Mouse (Mus musculus) kidney, embryonic 15.5 days (tissue): ENCODE data around the gene Hyou1. TPM values are rescaled to one million over a fixed set of nuclear protein-coding genes. Genes with fewer than 3 reads are reported as not detected.
"Not testable (repeated sequence)": the region's sequence is repeated elsewhere in the genome, so short reads cannot be mapped to it uniquely, and the experiment has no call there.

Experiments
- ATAC-seq: fragments of 200-750 bp; cut with Nextera tagmentation; replicated peaks from 2 replicates; pipeline ENCODE4 v1.8.0; 2017; ENCODE audit warnings: moderate TSS enrichment; ENCODE audit not compliant: low FRiP score
- H3K27ac ChIP-seq: fragments of 300-500 bp; sonication (generic); 2 replicates; pipeline ENCODE4 v1.5.1; 2015; ENCODE audit warnings: mild to moderate bottlenecking, inconsistent platforms
- H3K27me3 ChIP-seq: fragments of 300-500 bp; sonication (generic); 2 replicates; pipeline ENCODE4 v1.6.1; 2015; ENCODE audit warnings: inconsistent platforms
- H3K36me3 ChIP-seq: fragments of 300-500 bp; sonication (generic); 2 replicates; pipeline ENCODE4 v1.6.1; 2015; ENCODE audit warnings: inconsistent platforms
- H3K4me1 ChIP-seq: fragments of 300-500 bp; sonication (generic); 2 replicates; pipeline ENCODE4 v1.6.1; 2015; ENCODE audit warnings: inconsistent platforms
- H3K4me2 ChIP-seq: fragments of 300-500 bp; sonication (generic); 2 replicates; pipeline ENCODE4 v1.6.1; 2015; ENCODE audit warnings: moderate library complexity, mild to moderate bottlenecking, inconsistent platforms
- H3K4me3 ChIP-seq: fragments of 300-500 bp; sonication (generic); replicated peaks from 2 replicates; pipeline ENCODE4 v1.5.1; 2015; ENCODE audit warnings: mild to moderate bottlenecking, inconsistent platforms
- H3K9ac ChIP-seq: fragments of 300-500 bp; sonication (generic); 2 replicates; pipeline ENCODE4 v1.6.1; 2015; ENCODE audit warnings: mild to moderate bottlenecking, inconsistent platforms
- H3K9me3 ChIP-seq: fragments of 300-500 bp; sonication (generic); replicated peaks from 2 replicates; pipeline ENCODE4 v1.6.1; 2016; ENCODE audit warnings: inconsistent platforms
- WGBS: fragments of 180-500 bp; shearing (Covaris S2); methylation state at CpG from one replicate; pipeline ENCODE4 v1.1.7; 2015; ENCODE audit warnings: mixed read lengths; 5-methylcytosine and 5-hydroxymethylcytosine counted together
- polyA plus RNA-seq: library from polyadenylated mRNA; unstranded; fragments of >200 nt; fragmentation: Nextera tagmentation; extraction: Ambion mirVana; gene quantifications from 2 replicates; pipeline ENCODE4 v1.2.1, GENCODE M21; 2015

Hyou1 gene
- polyA plus RNA-seq, result 43.9 and 48.2 TPM in 2 replicates

DNA sequence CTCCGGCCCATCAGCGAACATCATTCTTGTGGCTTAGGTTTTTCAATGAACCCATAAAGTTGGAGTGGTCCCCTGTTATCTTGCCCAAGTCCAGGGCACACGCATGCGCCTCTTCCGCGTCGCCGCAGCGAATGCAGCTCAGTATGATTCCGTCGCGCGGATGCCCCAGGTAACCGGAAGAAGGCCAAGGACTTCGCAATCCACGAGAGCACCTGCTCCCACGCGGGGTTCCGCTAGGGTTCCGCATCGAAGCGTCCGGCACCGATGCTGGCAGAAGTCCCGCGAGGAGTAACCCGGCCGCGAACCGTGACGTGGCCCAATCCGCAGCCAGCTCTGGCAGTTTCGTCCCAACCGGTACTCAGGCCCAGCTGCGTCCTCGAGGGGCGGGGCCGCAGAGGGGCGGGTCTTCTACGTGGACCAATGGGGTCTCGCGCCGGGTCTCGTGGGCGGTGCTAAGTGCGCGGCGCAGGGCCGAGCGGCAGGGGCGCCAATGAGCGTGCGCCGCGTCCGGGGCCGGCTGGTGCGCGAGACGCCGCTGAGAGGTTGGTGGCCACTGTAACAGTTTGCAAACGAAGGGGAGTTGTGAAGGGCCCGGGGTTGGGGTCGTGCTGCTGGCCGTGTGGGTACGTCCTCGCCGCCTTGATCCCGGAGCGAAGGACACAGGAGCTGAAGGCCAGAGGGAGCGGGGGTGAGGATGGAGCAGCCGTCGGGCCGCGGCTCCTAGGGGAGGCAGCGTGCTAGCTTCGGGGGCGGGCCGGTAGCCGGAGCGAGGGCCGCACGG is at the start of gene Hyou1:
Hyou1 (plus strand) TSS at position 437 of the 781 bp plus-strand sequence.
- no peaks in the 10 kb centered on the region for H3K27me3 ChIP-seq
- peak within 1 kb of the TSS; percentile 77 for H3K4me3 ChIP-seq
- peaks cover 37% of the 10 kb centered on the region for H3K36me3 ChIP-seq
- peak within 1 kb of the TSS; percentile 76 for H3K4me2 ChIP-seq
- H3K4me1 ChIP-seq, result peaks cover 21% of the 10 kb centered on the region
- peak within 1 kb of the TSS; percentile 87 for H3K27ac ChIP-seq
- H3K9ac ChIP-seq, result peak within 1 kb of the TSS; percentile 91
- H3K9me3 ChIP-seq, result no peaks in the 10 kb centered on the region
- ATAC-seq, result peak; percentile 98
- under 1% methylated on average over 83 of the region's 83 CpGs for WGBS

DNA sequence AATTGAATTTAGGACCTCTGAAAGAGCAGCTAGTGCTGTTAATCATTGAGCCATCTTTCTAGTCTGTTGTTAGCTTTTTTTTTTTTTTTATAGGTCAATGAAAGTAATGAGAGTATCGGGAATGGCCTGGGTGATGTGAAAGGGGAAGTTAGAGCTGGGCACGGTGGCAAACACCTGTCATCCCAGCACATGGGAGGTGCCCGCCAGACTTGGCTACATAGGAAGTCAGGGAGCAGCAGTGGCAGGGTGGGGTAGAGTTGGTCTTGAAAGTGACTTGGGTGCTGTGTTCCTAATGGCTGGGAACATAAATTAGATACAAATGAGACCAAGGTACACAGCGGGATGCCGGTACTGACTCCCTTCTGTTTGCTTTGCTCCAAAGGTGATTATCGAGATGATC is 48.6 kb upstream of the Hyou1 start:
- no peak for ATAC-seq
- Histone ChIP-seq H3K4me1 (peaks cover 15% of the 10 kb centered on the region), H3K27me3 (no peaks in the 10 kb centered on the region), H3K4me2 (no peak overlapping the region), H3K9ac (no peak overlapping the region), H3K27ac (no peak overlapping the region), H3K4me3 (no peak overlapping the region), H3K9me3 (no peaks in the 10 kb centered on the region), H3K36me3 (peaks cover 55% of the 10 kb centered on the region)
- WGBS, result 88% methylated on average over 6 of the region's 6 CpGs

DNA sequence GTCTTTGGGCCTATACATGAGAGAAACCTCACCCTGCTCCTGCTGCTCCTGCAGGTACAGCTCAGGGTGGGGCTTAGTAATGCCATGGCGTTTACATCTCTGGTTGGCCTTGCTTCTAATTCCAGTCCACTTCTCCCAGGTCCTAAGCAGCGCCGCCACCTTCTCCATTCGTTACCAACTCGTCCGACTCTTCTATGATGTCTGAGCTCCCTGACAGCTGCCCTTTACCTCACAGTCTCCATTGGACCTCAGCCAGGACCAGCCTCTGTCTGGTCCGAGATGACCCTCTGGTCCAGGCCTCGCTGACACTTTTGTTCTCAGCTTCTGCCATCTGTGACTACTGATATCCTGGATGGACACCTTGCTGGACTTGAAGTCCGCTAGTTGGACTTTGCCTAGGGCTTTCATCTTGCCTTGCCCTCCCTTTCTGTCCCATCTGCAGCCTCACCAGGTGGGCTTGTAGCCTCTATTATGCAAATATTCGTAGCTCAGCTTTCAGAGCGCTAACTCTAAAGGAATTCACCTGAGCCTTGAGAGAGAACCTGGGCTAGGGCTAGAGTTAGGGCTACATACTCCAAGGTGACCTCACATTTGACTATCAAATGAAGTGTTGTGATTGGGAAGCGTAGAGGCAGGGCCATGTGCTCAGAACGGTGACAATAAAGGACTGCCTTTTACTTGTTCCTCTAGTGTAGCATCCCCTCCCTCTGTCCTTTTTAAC is 46.2 kb upstream of the Hyou1 start:
- peaks cover 72% of the 10 kb centered on the region for H3K36me3 ChIP-seq
- peak overlapping the region; percentile 94; the same call in 1 of the 2 replicates for H3K4me3 ChIP-seq
- no peak for ATAC-seq
- H3K27ac ChIP-seq, result peak overlapping the region; percentile 78
- H3K4me2 ChIP-seq, result no peak overlapping the region
- WGBS, result 96% methylated on average over 13 of the region's 13 CpGs
- H3K9me3 ChIP-seq, result no peaks in the 10 kb centered on the region
- peaks cover 23% of the 10 kb centered on the region for H3K4me1 ChIP-seq
- H3K27me3 ChIP-seq, result no peaks in the 10 kb centered on the region
- no peak overlapping the region for H3K9ac ChIP-seq

DNA sequence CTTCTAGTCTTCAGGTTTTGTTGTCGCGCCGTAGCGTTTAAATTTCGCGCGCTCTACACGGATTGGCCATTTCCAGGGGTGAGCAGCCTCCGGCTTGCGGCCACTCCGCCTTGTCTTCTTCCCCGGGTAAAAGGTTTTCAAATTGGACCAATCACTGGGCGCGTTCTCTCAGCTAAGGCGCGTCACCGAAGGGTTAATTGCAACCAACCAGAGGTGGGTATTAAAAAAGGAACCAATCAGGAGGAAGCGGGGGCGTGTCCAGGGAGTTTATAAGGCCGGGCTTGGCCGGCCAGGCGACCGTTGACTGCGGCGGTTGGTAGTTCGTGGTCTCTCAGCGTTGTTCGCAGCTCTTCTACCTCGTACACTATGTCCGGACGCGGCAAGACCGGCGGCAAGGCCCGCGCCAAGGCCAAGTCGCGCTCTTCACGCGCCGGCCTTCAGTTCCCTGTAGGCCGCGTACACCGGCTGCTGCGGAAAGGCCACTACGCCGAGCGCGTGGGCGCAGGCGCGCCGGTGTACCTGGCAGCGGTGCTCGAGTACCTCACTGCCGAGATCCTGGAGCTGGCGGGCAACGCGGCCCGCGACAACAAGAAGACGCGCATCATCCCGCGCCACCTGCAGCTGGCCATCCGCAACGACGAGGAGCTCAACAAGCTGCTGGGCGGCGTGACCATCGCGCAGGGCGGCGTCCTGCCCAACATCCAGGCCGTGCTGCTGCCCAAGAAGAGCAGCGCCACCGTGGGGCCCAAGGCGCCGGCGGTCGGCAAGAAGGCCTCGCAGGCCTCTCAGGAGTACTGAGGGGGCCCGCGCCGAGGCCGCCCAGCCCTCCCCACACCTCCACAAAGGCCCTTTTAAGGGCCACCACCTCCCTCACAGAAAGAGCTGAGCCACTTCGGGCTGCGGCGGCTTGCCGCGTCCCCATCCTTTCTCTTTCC is 44.6 kb upstream of the Hyou1 start, which contains the start of gene H2afx:
H2afx (plus strand) TSS at position 299 of the 935 bp plus-strand sequence.
- H3K27me3 ChIP-seq, result no peaks in the 10 kb centered on the region
- WGBS, result under 1% methylated on average over 90 of the region's 91 CpGs
- H3K4me1 ChIP-seq, result peaks cover 22% of the 10 kb centered on the region
- peak within 1 kb of the TSS; percentile 93 for H3K9ac ChIP-seq
- H3K36me3 ChIP-seq, result peaks cover 73% of the 10 kb centered on the region
- peak within 1 kb of the TSS; percentile 98 for H3K27ac ChIP-seq
- peak within 1 kb of the TSS; percentile 94 for H3K4me3 ChIP-seq
- no peaks in the 10 kb centered on the region for H3K9me3 ChIP-seq
- ATAC-seq, result peak; percentile 97
- H3K4me2 ChIP-seq, result peak within 1 kb of the TSS; percentile 71

DNA sequence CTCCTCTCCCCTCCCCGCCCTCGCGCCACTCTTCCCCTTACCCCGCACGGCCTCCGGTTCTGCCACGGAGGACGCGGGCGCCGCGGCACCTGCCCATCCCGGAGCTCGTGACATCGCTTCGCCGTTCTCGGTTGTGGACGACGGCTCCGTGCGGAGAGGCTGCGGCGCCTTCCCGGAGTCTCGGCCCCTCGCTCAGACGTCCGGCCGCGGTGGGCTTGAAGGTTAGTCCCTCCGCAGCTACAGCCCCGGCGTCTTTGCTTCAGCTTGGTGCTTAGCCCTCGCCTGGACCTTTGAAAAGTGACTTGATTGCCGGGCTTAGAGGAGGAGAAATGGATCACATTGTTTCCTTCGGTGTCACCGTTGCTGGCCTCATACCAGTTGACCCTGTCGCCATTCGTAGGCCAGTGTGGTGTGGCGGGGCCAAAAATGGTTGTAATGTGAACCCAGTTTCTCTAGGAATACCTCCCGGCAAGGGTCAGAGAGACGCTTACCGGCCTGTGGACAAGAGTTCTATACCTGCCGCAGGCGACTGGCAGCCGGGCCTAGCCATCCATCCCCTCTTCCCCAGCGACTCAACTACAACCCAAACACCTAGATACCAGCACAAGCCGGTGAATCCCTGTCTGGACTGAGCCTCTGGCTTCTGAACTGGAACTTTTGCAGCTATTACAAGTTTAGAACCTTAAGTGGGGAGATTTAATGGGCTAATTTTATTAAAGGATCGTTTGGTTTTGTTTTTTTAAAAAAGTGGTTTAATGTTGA is 43.8 kb upstream of the Hyou1 start:
- WGBS, result under 1% methylated on average over 50 of the region's 50 CpGs
- peak overlapping the region; percentile 98 for H3K27ac ChIP-seq
- peak; percentile 19 for ATAC-seq

DNA sequence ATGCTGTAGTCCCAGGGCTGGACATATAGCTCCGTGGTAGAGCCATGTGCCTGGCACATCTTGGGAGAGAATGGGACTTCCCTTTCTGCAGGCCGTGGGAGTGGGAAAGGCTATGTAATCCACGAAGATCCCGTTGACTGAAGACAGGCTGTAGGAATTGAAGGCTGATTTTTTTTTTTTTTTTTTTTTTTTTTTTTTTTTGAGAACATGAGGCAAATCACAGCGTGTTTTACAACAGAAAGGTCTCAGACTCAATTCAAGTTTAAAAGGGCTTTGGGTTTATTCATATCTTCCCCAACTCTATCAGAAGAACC is 43.2 kb upstream of the Hyou1 start:
- H3K27ac ChIP-seq, result peak overlapping the region; percentile 98
- H3K4me2 ChIP-seq, result peak overlapping the region; percentile 71
- no peaks in the 10 kb centered on the region for H3K9me3 ChIP-seq
- peaks cover 71% of the 10 kb centered on the region for H3K36me3 ChIP-seq
- peak overlapping the region; percentile 94 for H3K4me3 ChIP-seq
- no peak for ATAC-seq
- under 1% methylated on average over 5 of the region's 5 CpGs for WGBS
- peaks cover 22% of the 10 kb centered on the region for H3K4me1 ChIP-seq
- H3K27me3 ChIP-seq, result no peaks in the 10 kb centered on the region
- peak overlapping the region; percentile 93 for H3K9ac ChIP-seq

More for the DNA sequence above, 43.8 kb upstream of the Hyou1 start:
- H3K36me3 ChIP-seq, result peaks cover 71% of the 10 kb centered on the region
- peaks cover 22% of the 10 kb centered on the region for H3K4me1 ChIP-seq
- H3K27me3 ChIP-seq, result no peaks in the 10 kb centered on the region
- peak overlapping the region; percentile 94 for H3K4me3 ChIP-seq
- peak overlapping the region; percentile 71 for H3K4me2 ChIP-seq
- peak overlapping the region; percentile 93 for H3K9ac ChIP-seq
- no peaks in the 10 kb centered on the region for H3K9me3 ChIP-seq

DNA sequence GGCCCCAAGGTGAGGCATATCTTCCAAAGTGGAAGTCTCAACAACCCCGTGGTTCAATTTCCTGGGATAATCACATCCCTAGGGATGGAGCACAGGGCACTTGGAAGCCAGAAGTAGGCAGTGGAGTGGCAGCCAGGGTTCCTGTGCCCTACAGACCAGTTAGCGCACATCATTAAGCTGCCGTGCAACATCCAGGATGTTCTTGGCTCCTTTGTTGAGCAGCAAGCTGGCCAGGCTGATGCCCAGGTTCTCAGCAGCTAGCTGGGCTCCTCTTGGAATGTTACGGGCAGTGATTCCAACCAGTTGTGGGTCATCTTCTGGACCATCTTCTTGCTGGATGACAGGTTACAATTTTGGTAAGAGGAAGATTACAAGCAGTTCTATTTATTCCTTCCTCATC is 42.8 kb upstream of the Hyou1 start:
- H3K27ac ChIP-seq, result peak overlapping the region; percentile 66; the same call in 1 of the 2 replicates
- H3K4me1 ChIP-seq, result peaks cover 22% of the 10 kb centered on the region
- peak overlapping the region; percentile 71 for H3K4me2 ChIP-seq
- H3K27me3 ChIP-seq, H3K9me3 ChIP-seq, ATAC-seq: not testable (repeated sequence)
- 34% methylated on average over 4 of the region's 4 CpGs for WGBS
- peaks cover 69% of the 10 kb centered on the region for H3K36me3 ChIP-seq
- peak overlapping the region; percentile 94 for H3K4me3 ChIP-seq
- H3K9ac ChIP-seq, result peak overlapping the region; percentile 93

DNA sequence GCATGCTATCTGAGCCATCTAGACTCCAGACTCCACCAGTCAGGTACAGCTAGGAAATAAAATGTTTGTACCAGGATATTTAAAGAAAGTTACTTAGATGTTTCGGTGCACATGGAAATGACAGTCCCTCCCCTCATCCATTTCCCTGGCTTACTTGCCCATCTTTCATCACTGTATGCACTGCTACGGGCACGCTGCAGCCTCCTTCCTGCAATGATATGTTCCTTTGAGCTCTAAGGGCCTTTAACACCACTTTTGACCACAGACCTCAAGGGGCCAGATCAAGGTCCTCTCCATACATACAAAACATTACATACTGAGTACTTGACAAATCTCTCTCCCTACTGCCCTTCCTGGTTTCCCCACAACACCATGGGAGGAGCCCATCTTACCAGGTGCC is 42.3 kb upstream of the Hyou1 start:
- Histone ChIP-seq H3K9ac (peak overlapping the region; percentile 93), H3K4me1 (peaks cover 23% of the 10 kb centered on the region), H3K27ac (peak overlapping the region; percentile 66), H3K4me3 (peak overlapping the region; percentile 94), H3K4me2 (peak overlapping the region; percentile 71), H3K27me3 (no peaks in the 10 kb centered on the region), H3K36me3 (peaks cover 67% of the 10 kb centered on the region), H3K9me3 (no peaks in the 10 kb centered on the region)
- no peak for ATAC-seq
- 72% methylated on average over 3 of the region's 3 CpGs for WGBS

DNA sequence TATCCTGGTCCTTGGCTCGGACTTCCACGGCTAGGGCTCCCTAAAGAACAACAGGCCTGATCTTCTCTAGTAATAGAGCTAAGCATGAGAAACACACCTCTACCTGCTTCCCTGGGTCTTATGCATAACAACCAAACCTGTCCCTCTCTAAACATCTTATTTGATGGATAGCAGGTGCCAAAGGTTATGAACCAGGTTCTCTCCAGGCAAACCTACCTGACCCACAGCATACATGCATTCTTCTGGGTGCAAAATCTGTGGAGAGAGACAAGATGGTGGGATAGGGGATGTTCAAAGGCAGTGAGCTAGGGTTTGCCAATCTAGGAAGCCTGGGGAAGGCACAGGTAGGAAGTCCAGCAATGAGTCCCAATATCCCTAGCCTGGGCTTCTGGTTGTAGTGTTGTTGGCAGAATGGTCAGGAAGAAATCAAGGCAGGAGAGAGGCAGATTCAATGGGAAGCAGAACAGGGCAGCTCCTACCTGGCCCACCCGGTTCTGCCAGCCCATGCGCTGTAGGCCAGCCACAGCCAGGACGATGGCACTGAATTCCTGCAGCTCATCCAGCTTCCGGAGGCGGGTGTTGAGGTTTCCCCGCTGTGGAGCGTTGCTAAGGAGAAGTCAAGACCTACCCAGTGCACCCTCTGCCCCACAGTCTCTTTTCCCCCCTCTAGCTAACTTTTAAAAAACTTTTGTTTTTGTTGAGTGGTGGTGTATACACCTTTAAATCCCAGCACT is 41.7 kb upstream of the Hyou1 start:
- peak overlapping the region; percentile 94 for H3K4me3 ChIP-seq
- no peaks in the 10 kb centered on the region for H3K27me3 ChIP-seq
- H3K4me1 ChIP-seq, result peaks cover 29% of the 10 kb centered on the region
- no peaks in the 10 kb centered on the region for H3K9me3 ChIP-seq
- ATAC-seq, result no peak
- WGBS, result 60% methylated on average over 9 of the region's 9 CpGs
- peak overlapping the region; percentile 66 for H3K27ac ChIP-seq
- peaks cover 62% of the 10 kb centered on the region for H3K36me3 ChIP-seq
- H3K9ac ChIP-seq, result peak overlapping the region; percentile 93; the same call in 1 of the 2 replicates
- peak overlapping the region; percentile 71 for H3K4me2 ChIP-seq

DNA sequence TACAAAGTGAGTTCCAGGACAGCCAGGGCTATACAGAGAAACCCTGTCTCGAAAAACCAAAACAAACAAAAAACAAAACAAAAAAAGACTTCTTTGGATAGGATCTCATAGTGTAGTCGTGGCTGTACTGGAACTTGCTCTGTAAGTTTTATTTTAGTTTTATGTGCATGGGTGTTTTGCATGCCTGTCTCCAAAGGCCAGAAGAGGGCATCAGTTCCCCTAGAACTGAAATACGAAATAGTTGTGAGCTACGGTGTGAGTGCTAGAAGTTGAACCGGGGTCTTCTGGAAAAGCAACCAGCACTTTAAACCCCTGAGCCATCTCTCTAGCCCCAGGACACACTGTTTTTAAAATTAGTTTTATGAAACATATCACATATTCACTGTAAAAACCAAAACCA is 40.7 kb upstream of the Hyou1 start:
- 86% methylated on average over 5 of the region's 5 CpGs for WGBS
- ATAC-seq, result no peak
- Histone ChIP-seq H3K27ac (0 out of 2 replicates have a peak overlapping the region, but pooled peaks have one; percentile 27), H3K4me2 (0 out of 2 replicates have a peak overlapping the region, but pooled peaks have one; percentile 0), H3K27me3 (no peaks in the 10 kb centered on the region), H3K4me3 (no peak overlapping the region), H3K4me1 (peaks cover 37% of the 10 kb centered on the region), H3K9ac (no peak overlapping the region), H3K9me3 (no peaks in the 10 kb centered on the region), H3K36me3 (peaks cover 52% of the 10 kb centered on the region)
